Mouse (Mus musculus): ENCODE measurements around the gene Pgrmc2. TPM values are rescaled to one million over a fixed set of nuclear protein-coding genes. Genes with fewer than 3 reads are reported as not detected.

Pgrmc2 gene
- polyA plus RNA-seq, 1 experiment from 2014 or later, result 44.2 TPM

GRCm38 (mm10) chr3:41093210-41093609 lies 10.4 kb upstream of the Pgrmc2 start:
- 83% methylated on average over 2 of the region's 2 CpGs for WGBS
- Histone ChIP-seq H3K36me3 (no peaks in the 10 kb centered on the region), H3K9me3 (no peaks in the 10 kb centered on the region), H3K9ac (no peak overlapping the region), H3K27me3 (replicated peaks) (no peaks in the 10 kb centered on the region), H3K27ac (no peak overlapping the region), H3K4me1 (no peaks in the 10 kb centered on the region), H3K4me2 (no peak overlapping the region), H3K4me3 (replicated peaks) (no peak overlapping the region)
- no peak for ATAC-seq (ENCODE audit: insufficient read depth, low FRiP score, low read depth)

DNA sequence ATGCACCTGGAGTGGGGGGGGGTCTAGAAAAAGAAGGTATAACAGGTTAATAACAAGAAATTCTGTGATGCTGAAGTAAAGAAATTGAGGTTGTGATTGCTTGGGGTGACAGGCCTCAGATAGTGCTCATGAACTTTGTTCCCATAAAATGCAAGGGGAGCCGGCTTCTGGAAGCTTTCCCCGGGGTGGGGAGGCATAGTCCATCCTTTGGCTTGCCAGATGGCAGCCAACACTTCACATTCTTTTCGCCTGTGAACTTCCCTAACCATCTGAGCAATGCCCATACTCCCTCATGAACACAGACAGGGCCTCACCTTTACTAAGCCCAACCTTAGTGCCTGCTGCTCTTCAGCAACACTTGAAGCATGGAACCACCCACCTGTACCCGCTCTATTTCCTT lies 9.5 kb upstream of the Pgrmc2 start:
- Histone ChIP-seq H3K27me3 (replicated peaks) (no peaks in the 10 kb centered on the region), H3K4me1 (no peaks in the 10 kb centered on the region), H3K9me3 (no peaks in the 10 kb centered on the region), H3K36me3 (no peaks in the 10 kb centered on the region), H3K4me2 (no peak overlapping the region), H3K4me3 (replicated peaks) (no peak overlapping the region), H3K27ac (no peak overlapping the region), H3K9ac (no peak overlapping the region)
- 79% methylated on average over 4 of the region's 4 CpGs for WGBS
- no peak for ATAC-seq (ENCODE audit: insufficient read depth, low FRiP score, low read depth)

DNA sequence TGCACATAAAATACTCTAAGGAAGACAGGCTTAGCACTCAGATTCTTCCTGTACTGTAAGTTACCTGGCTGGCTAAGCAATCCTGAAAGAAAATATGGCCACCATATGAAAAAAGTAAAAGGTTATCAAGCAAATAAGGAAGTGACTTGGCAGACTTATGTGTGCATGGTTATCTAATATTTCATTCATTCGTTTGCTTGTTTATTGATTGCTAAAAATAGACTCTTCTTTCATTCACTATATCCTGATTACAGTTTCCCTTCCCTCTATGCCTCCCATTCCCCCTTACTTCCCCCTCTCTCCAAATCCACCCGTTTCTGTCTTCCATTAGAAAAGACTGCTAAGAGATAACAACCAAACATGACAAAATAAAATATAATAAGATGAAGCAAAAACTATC lies 8.0 kb upstream of the Pgrmc2 start:
- no peak for ATAC-seq (ENCODE audit: insufficient read depth, low FRiP score, low read depth)
- H3K27ac ChIP-seq, result no peak overlapping the region
- H3K4me3 ChIP-seq (replicated peaks), result no peak overlapping the region
- no peaks in the 10 kb centered on the region for H3K27me3 ChIP-seq (replicated peaks)
- H3K36me3 ChIP-seq, result no peaks in the 10 kb centered on the region
- no peaks in the 10 kb centered on the region for H3K4me1 ChIP-seq
- H3K4me2 ChIP-seq, result no peak overlapping the region
- no peak overlapping the region for H3K9ac ChIP-seq
- no peaks in the 10 kb centered on the region for H3K9me3 ChIP-seq
- 75% methylated on average over 2 of the region's 2 CpGs for WGBS

DNA sequence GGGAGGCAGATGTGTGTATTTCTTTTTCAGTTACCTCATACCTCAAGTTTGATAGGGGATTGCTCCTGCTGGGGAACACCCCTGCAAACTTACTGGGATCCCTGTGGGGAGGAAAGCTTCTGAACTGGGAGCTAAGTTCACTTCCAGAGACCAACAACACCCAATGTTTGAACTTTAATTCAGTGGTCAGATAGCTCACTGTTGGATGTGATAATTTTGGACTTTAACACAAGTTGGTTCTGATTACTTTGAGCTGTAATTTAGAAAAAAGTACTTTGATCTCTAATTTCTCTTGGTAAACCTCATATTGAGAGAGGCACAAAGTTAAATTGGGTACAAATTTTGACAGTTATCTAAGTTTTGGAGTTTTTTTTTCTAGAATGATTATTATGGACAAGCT lies 4.2 kb upstream of the Pgrmc2 start:
- H3K27me3 ChIP-seq (replicated peaks), result no peaks in the 10 kb centered on the region
- H3K4me2 ChIP-seq, result no peak overlapping the region
- H3K4me3 ChIP-seq (replicated peaks), result no peak overlapping the region
- ATAC-seq (ENCODE audit: insufficient read depth, low FRiP score, low read depth), result no peak
- no peaks in the 10 kb centered on the region for H3K4me1 ChIP-seq
- no peak overlapping the region for H3K27ac ChIP-seq
- no peaks in the 10 kb centered on the region for H3K36me3 ChIP-seq
- H3K9ac ChIP-seq, result no peak overlapping the region
- no peaks in the 10 kb centered on the region for H3K9me3 ChIP-seq

GRCm38 (mm10) chr3:41084421-41084820 lies 1.6 kb upstream of the Pgrmc2 start:
- Histone ChIP-seq H3K27me3 (replicated peaks) (no peaks in the 10 kb centered on the region), H3K4me1 (peaks cover 10% of the 10 kb centered on the region; the same call in 1 of the 2 replicates), H3K27ac (no peak overlapping the region), H3K9ac (no peak overlapping the region), H3K4me2 (no peak overlapping the region), H3K36me3 (no peaks in the 10 kb centered on the region), H3K4me3 (replicated peaks) (no peak overlapping the region), H3K9me3 (no peaks in the 10 kb centered on the region)
- WGBS, result 80% methylated on average over 5 of the region's 5 CpGs
- no peak for ATAC-seq (ENCODE audit: insufficient read depth, low FRiP score, low read depth)

- Histone ChIP-seq H3K9me3 (no peaks in the 10 kb centered on the region), H3K4me1 (peaks cover 10% of the 10 kb centered on the region; the same call in 1 of the 2 replicates), H3K27me3 (replicated peaks) (no peaks in the 10 kb centered on the region), H3K9ac (peak overlapping the region; percentile 71), H3K36me3 (no peaks in the 10 kb centered on the region), H3K4me3 (replicated peaks) (peak overlapping the region; percentile 69), H3K4me2 (peak overlapping the region; percentile 83), H3K27ac (peak overlapping the region; percentile 95)
- peak; percentile 15 for ATAC-seq (ENCODE audit: insufficient read depth, low FRiP score, low read depth)
- 2% methylated on average over 6 of the region's 6 CpGs for WGBS
These were observed 905 bp upstream of the Pgrmc2 start for GRCm38 (mm10) chr3:41083790-41084112.

DNA sequence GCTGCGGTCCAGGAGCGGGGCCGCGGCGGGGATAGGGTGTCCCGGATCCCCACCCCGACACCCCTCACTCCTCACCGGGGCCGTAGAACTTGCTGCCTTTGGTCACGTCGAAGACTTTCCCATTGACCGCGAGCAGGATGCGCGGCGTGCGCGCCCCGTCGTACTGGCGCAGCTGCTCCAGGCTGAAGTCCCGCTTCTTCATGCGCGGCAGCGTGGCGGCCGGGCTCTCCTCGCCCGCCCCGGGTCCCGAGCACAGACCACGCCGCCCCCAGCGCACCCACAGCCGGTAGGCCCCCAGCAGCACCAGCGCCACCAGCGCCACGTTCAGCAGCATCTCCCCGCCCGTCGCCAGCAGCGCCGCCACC lies 344 bp downstream of the Pgrmc2 start:
- H3K9ac ChIP-seq, result peak overlapping the region; percentile 70
- H3K27ac ChIP-seq, result peak overlapping the region; percentile 80
- H3K4me2 ChIP-seq, result peak overlapping the region; percentile 66
- H3K9me3 ChIP-seq, result no peaks in the 10 kb centered on the region
- under 1% methylated on average over 43 of the region's 43 CpGs for WGBS
- H3K4me3 ChIP-seq (replicated peaks), result peak overlapping the region; percentile 69
- H3K36me3 ChIP-seq, result no peaks in the 10 kb centered on the region
- ATAC-seq (ENCODE audit: insufficient read depth, low FRiP score, low read depth), result peak; percentile 12; the same call in 1 of the 2 replicates
- peaks cover 10% of the 10 kb centered on the region; the same call in 1 of the 2 replicates for H3K4me1 ChIP-seq
- H3K27me3 ChIP-seq (replicated peaks), result no peaks in the 10 kb centered on the region

DNA sequence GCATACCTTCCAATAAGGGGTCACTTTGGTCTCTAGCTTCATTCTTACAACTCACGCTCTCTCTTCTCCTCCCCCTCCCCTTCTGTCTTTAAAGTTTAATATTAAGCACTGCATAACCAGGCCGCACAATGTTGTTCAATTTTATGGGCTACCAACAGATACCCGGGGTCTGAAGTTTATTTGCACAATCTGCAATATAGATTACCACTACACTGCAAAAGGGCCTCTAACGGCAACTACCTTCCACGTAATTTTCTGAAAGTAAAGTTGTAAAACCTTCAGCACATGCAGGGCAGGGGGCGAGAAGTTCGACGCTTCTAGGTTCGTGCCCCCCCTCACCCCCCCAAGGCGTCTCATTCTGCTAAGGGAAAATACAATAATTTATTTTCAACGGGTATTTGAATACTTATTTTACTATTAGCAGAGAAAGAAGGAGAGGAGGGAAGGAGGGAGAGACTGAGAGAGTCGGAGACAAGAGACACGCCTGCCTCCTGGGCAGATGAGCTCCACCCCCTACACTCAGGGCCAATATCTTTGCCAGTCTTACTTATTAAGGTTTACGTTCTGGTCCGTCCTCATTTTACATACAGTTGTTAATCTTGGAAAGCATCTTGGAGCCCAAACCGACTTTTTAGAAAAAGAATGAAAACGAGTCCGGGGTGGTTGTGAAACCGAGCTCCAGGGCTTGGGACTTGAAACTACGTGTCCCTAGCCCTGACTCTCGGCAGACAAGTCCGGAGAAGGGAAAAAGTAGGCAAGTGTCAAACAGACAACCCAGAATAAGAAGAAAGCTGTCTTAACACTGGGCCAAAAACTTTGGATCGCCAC lies 1.2 kb downstream of the Pgrmc2 start:
- H3K9ac ChIP-seq, result peak overlapping the region; percentile 70; the same call in 1 of the 2 replicates
- H3K4me3 ChIP-seq (replicated peaks), result peak overlapping the region; percentile 69
- no peaks in the 10 kb centered on the region for H3K27me3 ChIP-seq (replicated peaks)
- ATAC-seq (ENCODE audit: insufficient read depth, low FRiP score, low read depth), result no peak
- 2% methylated on average over 23 of the region's 23 CpGs for WGBS
- no peaks in the 10 kb centered on the region for H3K36me3 ChIP-seq
- H3K9me3 ChIP-seq, result no peaks in the 10 kb centered on the region
- H3K27ac ChIP-seq, result peak overlapping the region; percentile 80
- peak overlapping the region; percentile 66 for H3K4me2 ChIP-seq
- H3K4me1 ChIP-seq, result peaks cover 10% of the 10 kb centered on the region; the same call in 1 of the 2 replicates

GRCm38 (mm10) chr3:41080724-41081123 lies 2.1 kb downstream of the Pgrmc2 start:
- Histone ChIP-seq H3K4me2 (peak overlapping the region; percentile 66), H3K4me3 (replicated peaks) (no peak overlapping the region; the same call in 1 of the 2 replicates), H3K9me3 (no peaks in the 10 kb centered on the region), H3K27me3 (replicated peaks) (no peaks in the 10 kb centered on the region), H3K36me3 (no peaks in the 10 kb centered on the region), H3K27ac (no peak overlapping the region), H3K4me1 (peaks cover 10% of the 10 kb centered on the region; the same call in 1 of the 2 replicates), H3K9ac (no peak overlapping the region)
- ATAC-seq (ENCODE audit: insufficient read depth, low FRiP score, low read depth), result no peak
- 30% methylated on average over 3 of the region's 3 CpGs for WGBS

DNA sequence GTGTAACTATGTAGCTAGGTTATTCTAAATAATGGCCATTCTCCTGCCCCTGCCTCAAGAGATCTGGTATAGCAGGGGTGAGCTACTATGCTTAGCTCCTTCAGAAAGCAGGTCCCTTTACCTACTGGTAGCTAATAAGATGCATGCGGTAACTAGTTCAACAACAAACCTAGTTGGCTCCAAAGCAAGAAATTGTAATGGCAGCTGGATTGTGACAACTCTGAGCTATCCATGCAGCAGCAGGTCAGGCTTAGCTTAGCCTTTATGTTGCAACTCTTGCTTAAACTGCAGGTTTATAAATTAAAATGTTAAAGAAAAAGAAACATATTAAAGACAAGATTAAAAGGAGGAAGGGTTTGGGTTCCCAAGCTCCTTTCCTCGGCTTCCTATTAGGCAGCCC lies 4.2 kb downstream of the Pgrmc2 start:
- Histone ChIP-seq H3K9ac (no peak overlapping the region), H3K4me1 (peaks cover 10% of the 10 kb centered on the region; the same call in 1 of the 2 replicates), H3K27ac (no peak overlapping the region), H3K4me2 (no peak overlapping the region), H3K36me3 (no peaks in the 10 kb centered on the region), H3K4me3 (replicated peaks) (no peak overlapping the region), H3K27me3 (replicated peaks) (no peaks in the 10 kb centered on the region), H3K9me3 (no peaks in the 10 kb centered on the region)
- no peak for ATAC-seq (ENCODE audit: insufficient read depth, low FRiP score, low read depth)
- WGBS, result 97% methylated on average over 2 of the region's 2 CpGs

DNA sequence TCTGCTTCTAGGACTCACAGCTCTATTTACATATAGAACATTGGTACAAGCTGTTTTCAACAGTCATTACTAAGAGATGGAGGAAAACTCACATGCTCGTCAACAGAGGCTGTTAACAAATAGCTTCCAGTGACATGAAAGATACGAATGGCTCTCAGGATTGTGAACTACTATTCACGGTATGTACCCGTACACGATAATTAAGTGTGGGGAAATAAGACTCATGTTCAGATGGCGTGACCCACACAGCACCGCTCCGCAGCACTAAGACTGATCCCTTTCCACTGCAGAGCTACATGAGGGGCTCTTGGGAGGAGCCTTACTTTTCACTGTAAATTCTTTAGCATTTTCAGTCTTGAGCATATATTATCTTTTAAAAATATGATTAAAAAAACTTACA lies 7.5 kb downstream of the Pgrmc2 start:
- no peaks in the 10 kb centered on the region for H3K27me3 ChIP-seq (replicated peaks)
- no peak for ATAC-seq (ENCODE audit: insufficient read depth, low FRiP score, low read depth)
- WGBS, result 72% methylated on average over 8 of the region's 8 CpGs
- H3K36me3 ChIP-seq, result no peaks in the 10 kb centered on the region
- no peaks in the 10 kb centered on the region for H3K9me3 ChIP-seq
- no peak overlapping the region for H3K4me3 ChIP-seq (replicated peaks)
- no peaks in the 10 kb centered on the region for H3K4me1 ChIP-seq
- H3K9ac ChIP-seq, result no peak overlapping the region
- H3K27ac ChIP-seq, result no peak overlapping the region
- no peak overlapping the region for H3K4me2 ChIP-seq

- Histone ChIP-seq H3K9me3 (no peaks in the 10 kb centered on the region), H3K4me3 (replicated peaks) (no peak overlapping the region), H3K4me2 (no peak overlapping the region), H3K9ac (no peak overlapping the region), H3K27me3 (replicated peaks) (no peaks in the 10 kb centered on the region), H3K36me3 (peaks cover 8% of the 10 kb centered on the region; the same call in 1 of the 2 replicates), H3K4me1 (no peaks in the 10 kb centered on the region), H3K27ac (no peak overlapping the region)
- no peak for ATAC-seq (ENCODE audit: insufficient read depth, low FRiP score, low read depth)
- WGBS, result 72% methylated on average over 2 of the region's 2 CpGs
These were observed 12.3 kb downstream of the Pgrmc2 start for GRCm38 (mm10) chr3:41070519-41070918.

Measured in stomach, embryonic 15.5 days (tissue).